Mouse (Mus musculus): ENCODE measurements around the gene Ublcp1. TPM values are rescaled to one million over a fixed set of nuclear protein-coding genes. Genes with fewer than 3 reads are reported as not detected.

Ublcp1 gene
- polyA plus RNA-seq, 1 experiment from 2014 or later: 42.1 TPM

DNA sequence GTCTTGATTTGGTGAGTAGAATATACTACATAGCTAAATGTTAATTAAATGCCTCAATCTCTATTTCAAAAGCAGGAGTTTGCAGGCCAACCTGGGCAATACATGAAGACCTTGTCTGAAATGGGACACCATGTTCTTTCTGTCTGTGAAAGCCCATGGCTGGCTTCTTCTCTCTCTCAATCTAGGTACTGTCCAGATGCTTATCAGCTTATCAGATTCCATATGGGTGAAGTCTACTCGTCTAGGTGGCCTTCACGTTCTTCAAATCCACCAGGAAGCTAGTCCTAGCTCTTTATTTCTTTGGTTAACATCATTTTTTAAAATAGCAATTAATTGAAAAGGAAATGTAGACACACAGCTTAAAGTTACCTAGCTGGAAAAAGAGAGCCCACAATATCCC, 39.6 kb upstream of the Ublcp1 start:
- H3K4me3 ChIP-seq: no peak overlapping the region
- no peak for ATAC-seq (ENCODE audit: insufficient number of reproducible peaks, low FRiP score)
- 82% methylated on average over 2 of the region's 2 CpGs for WGBS

DNA sequence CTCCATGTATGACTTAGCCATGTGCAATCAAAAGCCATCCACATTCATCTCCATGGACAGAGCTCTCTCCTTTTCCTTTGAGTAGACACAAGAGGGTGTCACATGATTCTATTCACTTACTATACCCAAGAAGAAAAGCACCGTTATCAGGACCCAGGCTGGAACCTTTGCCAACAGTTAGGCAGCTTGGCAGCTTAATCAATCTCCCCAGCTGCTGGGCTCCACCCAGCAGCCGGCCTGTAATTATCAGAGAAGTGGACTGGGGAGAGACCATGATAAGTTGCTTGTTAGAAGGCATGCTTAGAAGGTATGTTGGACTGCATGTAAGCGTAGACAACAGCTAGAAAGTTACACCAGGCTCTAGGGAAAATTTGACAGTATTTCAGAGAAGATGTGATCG, 38.6 kb upstream of the Ublcp1 start:
- H3K4me2 ChIP-seq: no peak overlapping the region
- 38% methylated on average over 4 of the region's 4 CpGs for WGBS
- H3K27ac ChIP-seq (ENCODE audit: poor library complexity, severe bottlenecking): peak overlapping the region; percentile 61

More for the DNA sequence above, 39.6 kb upstream of the Ublcp1 start:
- Histone ChIP-seq H3K4me1 (replicated peaks) (peaks cover 11% of the 10 kb centered on the region; the same call in 1 of the 2 replicates), H3K9me3 (replicated peaks) (no peaks in the 10 kb centered on the region), H3K4me2 (no peak overlapping the region), H3K27me3 (replicated peaks) (no peaks in the 10 kb centered on the region), H3K9ac (no peak overlapping the region), H3K27ac (ENCODE audit: poor library complexity, severe bottlenecking) (no peak overlapping the region), H3K36me3 (no peaks in the 10 kb centered on the region)

DNA sequence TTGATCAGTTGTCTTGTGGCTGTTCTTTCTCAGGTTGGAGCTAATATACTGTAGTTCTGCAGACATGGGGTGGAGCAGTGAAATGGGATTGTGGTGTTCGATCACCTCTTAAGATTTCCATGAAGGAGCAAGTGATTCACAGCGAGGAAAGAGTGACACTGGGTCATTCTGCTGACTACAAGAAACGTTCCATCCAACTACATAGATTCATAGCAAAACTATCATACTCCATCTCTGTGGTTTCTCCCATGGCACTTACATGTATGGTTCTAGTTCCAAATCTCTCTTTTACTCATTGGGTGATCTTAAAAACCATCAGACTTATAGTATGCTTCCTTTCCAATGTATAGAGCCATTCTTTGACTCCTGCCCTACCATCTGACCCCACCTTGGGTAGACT, 34.5 kb upstream of the Ublcp1 start:
- no peak overlapping the region for H3K4me2 ChIP-seq
- 81% methylated on average over 3 of the region's 3 CpGs for WGBS

More for the DNA sequence above, 38.6 kb upstream of the Ublcp1 start:
- Histone ChIP-seq H3K36me3 (no peaks in the 10 kb centered on the region), H3K9me3 (replicated peaks) (no peaks in the 10 kb centered on the region), H3K9ac (no peak overlapping the region), H3K4me1 (replicated peaks) (peaks cover 11% of the 10 kb centered on the region; the same call in 1 of the 2 replicates), H3K27me3 (replicated peaks) (no peaks in the 10 kb centered on the region), H3K4me3 (no peak overlapping the region)
- peak; percentile 89 for ATAC-seq (ENCODE audit: insufficient number of reproducible peaks, low FRiP score)

DNA sequence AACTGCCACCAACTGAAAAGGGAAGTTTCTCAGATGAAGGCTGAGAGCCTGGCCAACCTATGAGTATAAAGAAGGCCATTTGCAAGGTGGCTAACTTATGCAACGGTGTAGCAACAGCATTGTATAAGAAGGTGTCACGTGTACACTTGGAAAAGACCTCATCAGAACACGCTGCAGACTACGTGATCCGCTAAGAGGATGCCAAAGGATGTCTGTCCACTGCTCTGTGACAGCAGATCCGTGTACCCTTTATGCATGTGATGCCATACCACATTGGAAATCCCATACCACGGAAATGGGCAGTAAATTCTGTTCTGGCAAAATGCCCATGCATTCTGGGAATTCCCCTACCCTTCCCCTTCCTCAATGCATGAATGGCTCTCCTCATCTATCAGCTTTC, 33.8 kb upstream of the Ublcp1 start:
- Histone ChIP-seq H3K9ac (no peak overlapping the region), H3K4me1 (replicated peaks) (0 out of 2 replicates have a peak, but pooled peaks cover 7% of the 10 kb centered on the region), H3K4me2 (no peak overlapping the region), H3K9me3 (replicated peaks) (no peaks in the 10 kb centered on the region), H3K27ac (ENCODE audit: poor library complexity, severe bottlenecking) (no peak overlapping the region), H3K27me3 (replicated peaks) (no peaks in the 10 kb centered on the region), H3K36me3 (no peaks in the 10 kb centered on the region), H3K4me3 (no peak overlapping the region)
- 87% methylated on average over 7 of the region's 7 CpGs for WGBS
- no peak for ATAC-seq (ENCODE audit: insufficient number of reproducible peaks, low FRiP score)

More for the DNA sequence above, 34.5 kb upstream of the Ublcp1 start:
- no peak overlapping the region for H3K27ac ChIP-seq (ENCODE audit: poor library complexity, severe bottlenecking)
- H3K4me1 ChIP-seq (replicated peaks): 0 out of 2 replicates have a peak, but pooled peaks cover 11% of the 10 kb centered on the region
- ATAC-seq (ENCODE audit: insufficient number of reproducible peaks, low FRiP score): no peak
- H3K27me3 ChIP-seq (replicated peaks): no peaks in the 10 kb centered on the region
- no peaks in the 10 kb centered on the region for H3K9me3 ChIP-seq (replicated peaks)
- H3K36me3 ChIP-seq: no peaks in the 10 kb centered on the region
- H3K9ac ChIP-seq: no peak overlapping the region
- no peak overlapping the region for H3K4me3 ChIP-seq

DNA sequence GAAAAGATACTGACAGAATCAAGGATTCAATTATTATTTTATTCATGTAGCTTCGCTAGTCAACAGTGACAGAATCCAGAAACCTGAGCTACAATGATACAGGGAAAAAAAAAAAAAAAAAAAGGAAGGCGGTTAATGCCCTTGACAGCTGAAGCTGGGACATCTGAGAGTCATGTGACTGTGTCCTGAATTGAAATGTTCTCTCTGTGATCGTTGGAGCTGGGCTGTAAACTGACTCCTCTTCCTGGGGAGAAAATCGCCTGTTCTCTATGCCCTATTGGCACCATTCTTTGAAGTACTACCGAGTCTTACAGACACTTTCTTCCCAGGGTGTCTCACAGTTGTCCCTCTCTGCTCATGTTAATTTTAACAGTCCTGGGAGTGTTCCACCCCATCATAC, 32.6 kb upstream of the Ublcp1 start:
- 53% methylated on average over 5 of the region's 5 CpGs for WGBS
- H3K9me3 ChIP-seq (replicated peaks): no peaks in the 10 kb centered on the region
- no peak for ATAC-seq (ENCODE audit: insufficient number of reproducible peaks, low FRiP score)
- no peak overlapping the region for H3K9ac ChIP-seq
- peaks cover 4% of the 10 kb centered on the region; the same call in 1 of the 2 replicates for H3K4me1 ChIP-seq (replicated peaks)
- H3K4me2 ChIP-seq: no peak overlapping the region
- H3K4me3 ChIP-seq: no peak overlapping the region
- no peak overlapping the region for H3K27ac ChIP-seq (ENCODE audit: poor library complexity, severe bottlenecking)
- no peaks in the 10 kb centered on the region for H3K27me3 ChIP-seq (replicated peaks)
- H3K36me3 ChIP-seq: no peaks in the 10 kb centered on the region

DNA sequence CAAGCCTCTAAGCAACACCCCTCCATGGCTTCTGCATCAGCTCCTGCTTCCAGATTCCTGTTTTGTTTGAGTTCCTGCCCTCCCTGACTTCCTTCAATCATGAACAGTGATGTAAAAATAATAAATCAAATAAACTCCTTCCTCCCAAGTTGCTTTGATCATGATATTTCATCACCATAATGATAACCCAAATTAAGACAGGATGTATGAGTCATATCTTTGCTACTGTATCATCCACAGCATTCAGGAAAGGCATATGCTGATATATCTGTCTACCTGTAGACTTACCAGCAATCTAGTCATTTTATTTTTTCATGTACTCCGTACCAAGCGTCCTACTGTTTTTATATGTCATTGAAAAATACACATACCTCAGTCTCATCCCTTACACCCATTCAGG, 31.2 kb upstream of the Ublcp1 start:
- Histone ChIP-seq H3K27me3 (replicated peaks) (no peaks in the 10 kb centered on the region), H3K9ac (no peak overlapping the region), H3K36me3 (no peaks in the 10 kb centered on the region), H3K4me1 (replicated peaks) (peaks cover 4% of the 10 kb centered on the region; the same call in 1 of the 2 replicates), H3K4me2 (no peak overlapping the region), H3K27ac (ENCODE audit: poor library complexity, severe bottlenecking) (no peak overlapping the region), H3K9me3 (replicated peaks) (no peaks in the 10 kb centered on the region), H3K4me3 (no peak overlapping the region)
- no peak for ATAC-seq (ENCODE audit: insufficient number of reproducible peaks, low FRiP score)
- WGBS: 90% methylated on average over 2 of the region's 2 CpGs

DNA sequence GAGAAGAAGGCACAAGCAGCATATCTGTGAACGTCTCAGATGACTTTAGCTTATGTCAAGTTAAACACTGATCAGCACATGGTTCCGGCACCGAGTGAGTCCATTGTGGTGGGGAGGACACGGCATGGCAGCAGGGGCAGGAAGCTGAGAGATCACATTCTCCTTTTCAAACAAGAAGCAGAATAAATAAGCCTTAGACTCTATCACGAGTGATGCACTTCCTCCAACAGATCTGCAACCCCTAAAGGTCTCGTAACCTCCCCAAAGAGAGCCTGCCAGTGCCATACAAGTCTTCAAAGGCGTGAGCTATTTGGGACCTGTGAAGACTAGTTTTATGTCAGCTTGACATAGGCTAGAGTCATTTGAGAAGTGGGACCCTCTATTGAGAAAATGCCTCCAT, 30.7 kb upstream of the Ublcp1 start:
- Histone ChIP-seq H3K36me3 (no peaks in the 10 kb centered on the region), H3K4me2 (no peak overlapping the region), H3K9ac (no peak overlapping the region), H3K27ac (ENCODE audit: poor library complexity, severe bottlenecking) (no peak overlapping the region), H3K4me3 (no peak overlapping the region), H3K27me3 (replicated peaks) (no peaks in the 10 kb centered on the region), H3K4me1 (replicated peaks) (peaks cover 8% of the 10 kb centered on the region; the same call in 1 of the 2 replicates), H3K9me3 (replicated peaks) (no peaks in the 10 kb centered on the region)
- WGBS: 70% methylated on average over 7 of the region's 7 CpGs
- ATAC-seq (ENCODE audit: insufficient number of reproducible peaks, low FRiP score): no peak

DNA sequence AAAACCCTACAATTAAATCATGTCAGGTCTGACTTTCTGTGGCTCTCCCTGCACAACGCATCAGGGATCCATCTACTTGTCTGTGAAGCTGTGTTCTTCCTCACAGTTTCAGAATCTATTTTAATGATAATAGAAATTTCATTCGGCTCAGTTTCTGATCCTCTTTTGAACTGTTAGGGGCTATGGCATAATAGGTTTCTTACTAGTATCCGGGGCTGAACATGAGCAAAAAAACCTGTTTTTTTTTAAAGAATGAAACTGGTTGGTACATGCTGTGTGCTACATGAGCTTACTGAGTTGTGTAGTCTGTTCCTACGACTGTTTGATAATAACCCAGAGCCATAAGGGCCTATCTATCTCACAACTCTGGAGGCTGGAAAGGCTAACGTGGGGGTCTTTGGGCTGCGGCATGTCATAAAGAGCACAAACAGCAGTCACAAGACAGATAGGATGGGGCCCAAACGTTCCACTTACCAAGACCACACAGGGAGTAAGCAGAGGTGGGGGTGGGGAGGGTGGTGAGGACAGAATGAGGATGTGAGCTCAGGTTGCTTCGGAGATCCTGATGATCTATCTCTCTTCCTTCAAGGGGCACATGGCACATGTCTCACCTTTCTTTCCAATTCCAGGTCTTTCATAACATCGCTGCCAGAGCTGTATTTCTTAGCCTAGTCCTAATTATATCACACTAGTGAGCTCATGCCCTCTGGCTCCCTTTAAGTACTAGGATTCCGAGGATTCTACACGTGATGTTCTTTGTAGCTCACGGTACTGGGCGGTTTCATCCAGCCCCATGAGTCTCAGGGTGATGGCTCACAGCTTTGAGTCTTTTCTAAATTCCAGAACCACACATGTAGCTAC, 28.3 kb upstream of the Ublcp1 start:
- Histone ChIP-seq H3K9ac (no peak overlapping the region), H3K4me3 (no peak overlapping the region), H3K4me2 (no peak overlapping the region), H3K27ac (ENCODE audit: poor library complexity, severe bottlenecking) (no peak overlapping the region), H3K9me3 (replicated peaks) (no peaks in the 10 kb centered on the region), H3K4me1 (replicated peaks) (peaks cover 10% of the 10 kb centered on the region; the same call in 1 of the 2 replicates), H3K27me3 (replicated peaks) (no peaks in the 10 kb centered on the region), H3K36me3 (no peaks in the 10 kb centered on the region)
- WGBS: 53% methylated on average over 13 of the region's 13 CpGs
- no peak for ATAC-seq (ENCODE audit: insufficient number of reproducible peaks, low FRiP score)

DNA sequence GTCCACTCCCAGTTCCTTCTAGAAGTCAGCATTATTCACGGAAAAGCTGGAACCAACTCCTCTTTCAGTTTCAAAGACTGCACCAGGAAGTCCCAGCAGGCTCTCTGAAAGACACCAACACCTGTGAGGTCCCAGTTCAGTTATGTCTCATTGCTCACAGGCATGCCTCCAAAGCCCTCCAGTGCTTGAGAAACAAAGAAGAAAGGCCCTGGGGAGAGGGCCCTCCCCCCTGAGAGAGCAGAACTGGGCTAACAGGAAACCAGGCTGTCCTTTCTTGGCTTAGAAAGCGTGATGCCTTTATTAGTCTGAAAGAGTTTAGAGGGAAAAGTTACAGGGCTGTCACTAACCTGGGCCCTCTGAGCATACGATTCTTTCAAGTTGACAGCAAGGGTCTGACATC, 25.9 kb upstream of the Ublcp1 start:
- Histone ChIP-seq H3K27ac (ENCODE audit: poor library complexity, severe bottlenecking) (no peak overlapping the region), H3K4me3 (no peak overlapping the region), H3K4me1 (replicated peaks) (peaks cover 10% of the 10 kb centered on the region; the same call in 1 of the 2 replicates), H3K27me3 (replicated peaks) (no peaks in the 10 kb centered on the region), H3K4me2 (no peak overlapping the region), H3K36me3 (no peaks in the 10 kb centered on the region), H3K9ac (no peak overlapping the region), H3K9me3 (replicated peaks) (0 out of 2 replicates have a peak, but pooled peaks cover 4% of the 10 kb centered on the region)
- no peak for ATAC-seq (ENCODE audit: insufficient number of reproducible peaks, low FRiP score)
- WGBS: 54% methylated on average over 3 of the region's 3 CpGs

DNA sequence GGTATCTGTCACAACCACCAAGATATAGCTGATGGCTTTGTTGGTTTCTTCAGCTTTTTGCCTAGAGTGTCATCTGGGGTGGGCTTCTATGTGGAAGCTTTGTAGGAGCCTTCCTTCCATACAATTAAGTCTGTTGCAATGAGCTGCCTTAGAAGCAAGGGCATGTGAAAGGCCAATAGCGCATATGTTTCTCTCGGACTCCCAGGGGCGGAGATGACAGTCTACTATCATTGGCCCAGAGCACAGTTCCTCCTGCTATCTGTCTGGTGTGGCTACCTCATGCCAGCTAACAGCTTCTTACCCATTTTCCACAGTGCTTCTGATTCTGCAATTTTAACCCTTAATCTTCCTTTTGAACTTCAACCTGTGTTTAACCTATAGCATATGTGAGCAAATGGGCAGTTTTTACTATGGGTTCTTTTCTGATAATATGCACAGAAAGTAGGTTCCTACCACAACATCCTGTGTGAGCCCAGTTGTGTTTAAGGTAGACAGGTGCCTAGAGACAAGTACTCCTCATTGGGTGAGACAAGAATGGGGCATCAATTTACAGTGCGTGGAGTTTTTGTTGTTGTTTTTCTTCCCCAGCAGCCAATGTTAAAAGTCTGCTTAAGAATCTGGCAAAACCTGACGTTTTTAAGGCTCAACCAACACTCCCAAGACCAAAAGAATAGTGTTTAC, 24.5 kb upstream of the Ublcp1 start:
- no peak for ATAC-seq (ENCODE audit: insufficient number of reproducible peaks, low FRiP score)
- no peak overlapping the region for H3K4me3 ChIP-seq
- WGBS: 81% methylated on average over 5 of the region's 5 CpGs

DNA sequence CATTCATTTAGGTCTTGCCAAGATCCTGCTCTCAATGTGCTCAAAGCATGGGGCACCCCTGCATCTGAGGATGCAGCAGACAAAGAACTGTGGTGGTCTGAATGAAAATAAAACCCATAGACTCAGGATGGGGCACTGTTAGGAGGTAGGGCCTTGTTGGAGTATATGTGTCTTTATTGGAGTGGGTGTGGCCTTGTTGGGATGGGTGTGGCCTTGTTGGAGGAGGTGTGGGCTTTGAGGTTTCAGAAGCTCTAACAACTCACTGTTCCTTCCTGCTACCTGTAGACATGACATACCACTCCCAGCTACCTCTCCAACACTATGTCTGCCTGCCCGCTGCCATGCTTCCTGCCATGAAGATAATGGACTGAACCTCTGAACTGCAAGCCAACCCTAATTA, 18.8 kb upstream of the Ublcp1 start:
- H3K9me3 ChIP-seq (replicated peaks): 0 out of 2 replicates have a peak, but pooled peaks cover 6% of the 10 kb centered on the region
- H3K4me1 ChIP-seq (replicated peaks): no peaks in the 10 kb centered on the region
- no peak for ATAC-seq (ENCODE audit: insufficient number of reproducible peaks, low FRiP score)
- no peak overlapping the region for H3K4me2 ChIP-seq
- WGBS: 77% methylated on average over 1 of the region's 1 CpGs
- H3K36me3 ChIP-seq: no peaks in the 10 kb centered on the region
- H3K4me3 ChIP-seq: no peak overlapping the region
- no peaks in the 10 kb centered on the region for H3K27me3 ChIP-seq (replicated peaks)
- no peak overlapping the region for H3K9ac ChIP-seq
- H3K27ac ChIP-seq (ENCODE audit: poor library complexity, severe bottlenecking): no peak overlapping the region

More for the DNA sequence above, 24.5 kb upstream of the Ublcp1 start:
- Histone ChIP-seq H3K27ac (ENCODE audit: poor library complexity, severe bottlenecking) (no peak overlapping the region), H3K27me3 (replicated peaks) (no peaks in the 10 kb centered on the region), H3K9ac (no peak overlapping the region), H3K4me2 (no peak overlapping the region), H3K36me3 (no peaks in the 10 kb centered on the region), H3K4me1 (replicated peaks) (peaks cover 10% of the 10 kb centered on the region; the same call in 1 of the 2 replicates), H3K9me3 (replicated peaks) (0 out of 2 replicates have a peak, but pooled peaks cover 4% of the 10 kb centered on the region)

Measured in heart, embryonic 12.5 days (tissue).